Mouse (Mus musculus): ENCODE measurements around the gene Erc2. TPM values are rescaled to one million over a fixed set of nuclear protein-coding genes. Genes with fewer than 3 reads are reported as not detected.

Erc2 gene
- polyA plus RNA-seq, 1 experiment from 2014 or later: 4.3 TPM

DNA sequence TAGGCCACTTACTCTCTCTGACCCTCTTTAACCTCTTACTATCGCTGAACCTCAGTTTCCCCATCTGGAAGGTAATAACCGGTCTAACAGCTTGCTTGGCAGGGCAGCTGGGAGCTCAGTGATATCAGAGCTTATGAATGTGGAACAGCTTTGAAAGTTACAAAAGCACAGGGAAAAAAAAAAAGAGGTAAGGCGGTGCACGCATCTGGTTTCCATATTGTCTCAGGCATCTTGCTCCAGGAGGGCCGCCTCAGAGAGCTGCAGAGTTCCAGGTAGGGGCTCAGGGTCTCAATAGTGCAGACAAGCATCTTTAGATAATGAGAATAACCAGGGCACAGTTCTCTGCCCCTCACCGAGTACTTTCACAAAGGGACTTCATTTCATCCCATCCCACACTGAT, 816.9 kb downstream of the Erc2 start:
- H3K9me3 ChIP-seq (ENCODE audit: control insufficient read depth, low read length): no peaks in the 10 kb centered on the region
- H3K4me3 ChIP-seq (ENCODE audit: low read length): no peak overlapping the region
- no peak overlapping the region for H3K27ac ChIP-seq (ENCODE audit: low read length)
- H3K4me2 ChIP-seq (ENCODE audit: low read depth, low read length): no peak overlapping the region
- no peaks in the 10 kb centered on the region for H3K36me3 ChIP-seq (ENCODE audit: control insufficient read depth, insufficient read depth, low read length)
- no peak for ATAC-seq
- H3K4me1 ChIP-seq (ENCODE audit: control insufficient read depth, insufficient read depth, low read length): no peaks in the 10 kb centered on the region
- WGBS: 80% methylated on average over 6 of the region's 6 CpGs
- no peak overlapping the region for H3K9ac ChIP-seq (ENCODE audit: low read depth, low read length)
- H3K27me3 ChIP-seq (replicated peaks; ENCODE audit: control insufficient read depth, insufficient read depth, low read length): no peaks in the 10 kb centered on the region

DNA sequence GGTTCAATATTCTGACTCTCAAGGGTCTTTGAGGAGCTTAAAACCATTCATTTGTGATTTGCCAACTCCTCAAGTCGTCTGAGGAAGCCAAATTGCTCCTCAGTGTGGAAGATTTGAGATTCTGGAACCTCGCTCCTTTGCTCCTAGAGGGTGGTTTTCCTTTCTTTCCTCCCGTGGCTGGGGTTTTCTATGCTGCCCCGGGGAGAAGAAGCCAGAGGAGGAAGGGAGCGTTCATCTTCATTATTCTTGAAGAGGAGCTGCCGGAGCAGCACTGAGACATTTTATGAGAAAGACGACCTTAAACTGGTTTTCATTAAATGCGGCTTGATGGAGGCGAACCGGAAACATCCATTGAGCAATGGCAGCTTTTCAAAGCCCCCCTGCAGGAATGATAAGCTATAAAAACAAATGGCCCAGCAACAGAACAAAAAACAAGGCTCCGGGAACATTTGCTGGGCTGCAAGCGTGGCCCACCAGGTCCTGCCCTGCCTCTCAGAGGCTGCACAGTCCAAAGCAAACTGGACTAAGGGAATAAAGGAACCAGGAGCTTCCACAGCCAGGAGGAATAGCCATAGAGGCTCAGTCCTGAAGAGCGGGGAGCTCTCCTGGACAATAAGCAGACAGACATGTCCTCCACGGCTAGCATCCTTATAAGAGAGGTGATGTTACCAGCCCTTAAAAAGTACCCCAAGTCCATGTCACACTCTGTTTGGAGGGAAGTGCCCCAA, 819.2 kb downstream of the Erc2 start:
- no peaks in the 10 kb centered on the region for H3K36me3 ChIP-seq (ENCODE audit: control insufficient read depth, insufficient read depth, low read length)
- H3K27ac ChIP-seq (ENCODE audit: low read length): no peak overlapping the region
- H3K27me3 ChIP-seq (replicated peaks; ENCODE audit: control insufficient read depth, insufficient read depth, low read length): no peaks in the 10 kb centered on the region
- no peak overlapping the region for H3K9ac ChIP-seq (ENCODE audit: low read depth, low read length)
- no peak for ATAC-seq
- no peaks in the 10 kb centered on the region for H3K4me1 ChIP-seq (ENCODE audit: control insufficient read depth, insufficient read depth, low read length)
- H3K4me3 ChIP-seq (ENCODE audit: low read length): no peak overlapping the region
- 57% methylated on average over 14 of the region's 14 CpGs for WGBS
- H3K4me2 ChIP-seq (ENCODE audit: low read depth, low read length): no peak overlapping the region
- no peaks in the 10 kb centered on the region for H3K9me3 ChIP-seq (ENCODE audit: control insufficient read depth, low read length)

- Histone ChIP-seq H3K4me3 (ENCODE audit: low read length) (no peak overlapping the region), H3K4me2 (ENCODE audit: low read depth, low read length) (no peak overlapping the region), H3K9me3 (ENCODE audit: control insufficient read depth, low read length) (no peaks in the 10 kb centered on the region), H3K27me3 (replicated peaks; ENCODE audit: control insufficient read depth, insufficient read depth, low read length) (no peaks in the 10 kb centered on the region), H3K4me1 (ENCODE audit: control insufficient read depth, insufficient read depth, low read length) (no peaks in the 10 kb centered on the region), H3K27ac (ENCODE audit: low read length) (no peak overlapping the region), H3K9ac (ENCODE audit: low read depth, low read length) (no peak overlapping the region), H3K36me3 (ENCODE audit: control insufficient read depth, insufficient read depth, low read length) (no peaks in the 10 kb centered on the region)
- no peak for ATAC-seq
- WGBS: 75% methylated on average over 7 of the region's 7 CpGs
These were observed 821.2 kb downstream of the Erc2 start for GRCm38 (mm10) chr14:28443254-28443944.

GRCm38 (mm10) chr14:28445737-28446136, 823.5 kb downstream of the Erc2 start:
- Histone ChIP-seq H3K9ac (ENCODE audit: low read depth, low read length) (no peak overlapping the region), H3K36me3 (ENCODE audit: control insufficient read depth, insufficient read depth, low read length) (no peaks in the 10 kb centered on the region), H3K9me3 (ENCODE audit: control insufficient read depth, low read length) (no peaks in the 10 kb centered on the region), H3K4me1 (ENCODE audit: control insufficient read depth, insufficient read depth, low read length) (no peaks in the 10 kb centered on the region), H3K4me2 (ENCODE audit: low read depth, low read length) (no peak overlapping the region), H3K4me3 (ENCODE audit: low read length) (no peak overlapping the region), H3K27me3 (replicated peaks; ENCODE audit: control insufficient read depth, insufficient read depth, low read length) (no peaks in the 10 kb centered on the region), H3K27ac (ENCODE audit: low read length) (no peak overlapping the region)
- 53% methylated on average over 6 of the region's 6 CpGs for WGBS
- no peak for ATAC-seq

DNA sequence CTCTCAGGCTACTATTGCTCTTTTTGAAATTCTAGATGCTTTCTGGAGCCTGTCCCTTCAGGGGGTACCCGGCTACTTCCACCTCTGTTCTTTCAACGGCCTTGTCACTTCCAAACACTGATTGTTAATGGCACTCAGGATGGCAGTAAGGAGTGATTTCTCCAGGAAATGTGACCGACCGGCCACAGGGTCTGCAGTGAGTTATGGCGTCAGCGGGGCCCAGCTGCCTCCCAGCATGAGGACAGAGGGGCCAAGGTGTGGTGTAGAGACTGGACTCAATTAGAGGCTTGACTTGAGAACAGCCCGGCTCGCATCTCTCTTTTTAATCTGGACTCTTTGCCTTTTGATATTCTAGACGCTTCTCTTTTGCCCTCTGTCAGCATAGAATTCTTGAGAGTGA, 829.5 kb downstream of the Erc2 start:
- Histone ChIP-seq H3K27me3 (replicated peaks; ENCODE audit: control insufficient read depth, insufficient read depth, low read length) (no peaks in the 10 kb centered on the region), H3K27ac (ENCODE audit: low read length) (no peak overlapping the region), H3K9me3 (ENCODE audit: control insufficient read depth, low read length) (no peaks in the 10 kb centered on the region), H3K4me1 (ENCODE audit: control insufficient read depth, insufficient read depth, low read length) (no peaks in the 10 kb centered on the region), H3K9ac (ENCODE audit: low read depth, low read length) (no peak overlapping the region), H3K36me3 (ENCODE audit: control insufficient read depth, insufficient read depth, low read length) (no peaks in the 10 kb centered on the region), H3K4me3 (ENCODE audit: low read length) (no peak overlapping the region), H3K4me2 (ENCODE audit: low read depth, low read length) (no peak overlapping the region)
- 69% methylated on average over 9 of the region's 9 CpGs for WGBS
- no peak for ATAC-seq

- H3K36me3 ChIP-seq (ENCODE audit: control insufficient read depth, insufficient read depth, low read length): no peaks in the 10 kb centered on the region
- no peak overlapping the region for H3K27ac ChIP-seq (ENCODE audit: low read length)
- H3K4me2 ChIP-seq (ENCODE audit: low read depth, low read length): no peak overlapping the region
- H3K4me1 ChIP-seq (ENCODE audit: control insufficient read depth, insufficient read depth, low read length): no peaks in the 10 kb centered on the region
- H3K9me3 ChIP-seq (ENCODE audit: control insufficient read depth, low read length): no peaks in the 10 kb centered on the region
- no peaks in the 10 kb centered on the region for H3K27me3 ChIP-seq (replicated peaks; ENCODE audit: control insufficient read depth, insufficient read depth, low read length)
- WGBS: 60% methylated on average over 7 of the region's 7 CpGs
- no peak overlapping the region for H3K9ac ChIP-seq (ENCODE audit: low read depth, low read length)
- ATAC-seq: peak; percentile 57
- H3K4me3 ChIP-seq (ENCODE audit: low read length): no peak overlapping the region
These were observed 834.3 kb downstream of the Erc2 start for GRCm38 (mm10) chr14:28456372-28457076.

- Histone ChIP-seq H3K36me3 (ENCODE audit: control insufficient read depth, insufficient read depth, low read length) (no peaks in the 10 kb centered on the region), H3K9ac (ENCODE audit: low read depth, low read length) (no peak overlapping the region), H3K4me3 (ENCODE audit: low read length) (no peak overlapping the region), H3K27ac (ENCODE audit: low read length) (no peak overlapping the region), H3K4me2 (ENCODE audit: low read depth, low read length) (no peak overlapping the region), H3K9me3 (ENCODE audit: control insufficient read depth, low read length) (no peaks in the 10 kb centered on the region), H3K4me1 (ENCODE audit: control insufficient read depth, insufficient read depth, low read length) (no peaks in the 10 kb centered on the region), H3K27me3 (replicated peaks; ENCODE audit: control insufficient read depth, insufficient read depth, low read length) (no peaks in the 10 kb centered on the region)
- ATAC-seq: peak; percentile 65
- WGBS: 50% methylated on average over 3 of the region's 3 CpGs
These were observed 835.2 kb downstream of the Erc2 start for GRCm38 (mm10) chr14:28457428-28457827.

- H3K9me3 ChIP-seq (ENCODE audit: control insufficient read depth, low read length): no peaks in the 10 kb centered on the region
- H3K4me3 ChIP-seq (ENCODE audit: low read length): no peak overlapping the region
- H3K4me1 ChIP-seq (ENCODE audit: control insufficient read depth, insufficient read depth, low read length): no peaks in the 10 kb centered on the region
- no peaks in the 10 kb centered on the region for H3K27me3 ChIP-seq (replicated peaks; ENCODE audit: control insufficient read depth, insufficient read depth, low read length)
- ATAC-seq: no peak
- H3K27ac ChIP-seq (ENCODE audit: low read length): no peak overlapping the region
- H3K9ac ChIP-seq (ENCODE audit: low read depth, low read length): no peak overlapping the region
- H3K36me3 ChIP-seq (ENCODE audit: control insufficient read depth, insufficient read depth, low read length): no peaks in the 10 kb centered on the region
- H3K4me2 ChIP-seq (ENCODE audit: low read depth, low read length): no peak overlapping the region
- 48% methylated on average over 5 of the region's 5 CpGs for WGBS
These were observed 845.7 kb downstream of the Erc2 start for GRCm38 (mm10) chr14:28467956-28468355.

DNA sequence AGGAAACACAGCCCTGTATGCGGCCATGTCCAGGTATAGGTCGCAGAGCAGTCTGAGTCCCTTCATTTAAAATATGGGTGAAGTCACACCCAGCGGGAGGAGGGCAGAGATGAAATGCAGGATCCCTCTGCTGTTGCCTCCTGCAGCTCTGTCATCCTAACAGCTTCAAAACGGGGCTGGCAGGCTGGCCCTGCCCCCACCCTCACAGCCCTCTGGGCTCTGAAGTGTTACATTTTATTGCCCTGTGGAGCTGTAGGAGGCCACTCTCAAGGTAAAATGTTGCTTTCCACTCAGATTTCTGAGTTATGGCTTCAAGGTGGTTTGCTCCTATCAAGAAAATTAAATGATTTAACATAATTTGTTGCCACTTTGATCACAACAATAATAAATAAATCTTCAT, 847.5 kb downstream of the Erc2 start:
- H3K27ac ChIP-seq (ENCODE audit: low read length): no peak overlapping the region
- no peak overlapping the region for H3K4me3 ChIP-seq (ENCODE audit: low read length)
- no peaks in the 10 kb centered on the region for H3K27me3 ChIP-seq (replicated peaks; ENCODE audit: control insufficient read depth, insufficient read depth, low read length)
- no peak for ATAC-seq
- H3K9ac ChIP-seq (ENCODE audit: low read depth, low read length): no peak overlapping the region
- H3K9me3 ChIP-seq (ENCODE audit: control insufficient read depth, low read length): no peaks in the 10 kb centered on the region
- WGBS: 30% methylated on average over 4 of the region's 4 CpGs
- H3K4me2 ChIP-seq (ENCODE audit: low read depth, low read length): no peak overlapping the region
- no peaks in the 10 kb centered on the region for H3K4me1 ChIP-seq (ENCODE audit: control insufficient read depth, insufficient read depth, low read length)
- no peaks in the 10 kb centered on the region for H3K36me3 ChIP-seq (ENCODE audit: control insufficient read depth, insufficient read depth, low read length)

Measured in intestine, embryonic 16.5 days (tissue).